Mouse (Mus musculus) kidney, postnatal 0 days (tissue): ENCODE results near the gene Spata5. TPM values are rescaled to one million over a fixed set of nuclear protein-coding genes. Genes with fewer than 3 reads are reported as not detected.
"Not testable (repeated sequence)": the region's sequence is repeated elsewhere in the genome, so short reads cannot be mapped to it uniquely, and the experiment has no call there.

ENCODE experiments used
- ATAC-seq: fragments of 200-750 bp; cut with Nextera tagmentation; replicated peaks from 2 replicates; pipeline ENCODE4 v1.8.0; 2017; ENCODE audit warnings: low read depth, moderate number of reproducible peaks, moderate TSS enrichment, moderate library complexity; ENCODE audit not compliant: low FRiP score
- DNase-seq: peaks from one replicate; pipeline ENCODE4 v3.0.0-alpha.2; 2016; ENCODE audit warnings: low spot score
- H3K27ac ChIP-seq: fragments of 300-500 bp; sonication (generic); 2 replicates; pipeline ENCODE4 v1.5.1; 2014; ENCODE audit warnings: mild to moderate bottlenecking
- H3K27me3 ChIP-seq: fragments of 300-500 bp; sonication (generic); 2 replicates; pipeline ENCODE4 v1.6.1; 2014; ENCODE audit warnings: low read length, mixed read lengths; ENCODE audit not compliant: insufficient read depth
- H3K36me3 ChIP-seq: fragments of 300-500 bp; sonication (generic); 2 replicates; pipeline ENCODE4 v1.6.1; 2014; ENCODE audit warnings: low read length, mixed read lengths; ENCODE audit not compliant: insufficient read depth
- H3K4me1 ChIP-seq: fragments of 300-500 bp; sonication (generic); replicated peaks from 2 replicates; pipeline ENCODE4 v1.6.1; 2014; ENCODE audit warnings: antibody characterized with exemption, low read length, mixed read lengths; ENCODE audit not compliant: insufficient read depth
- H3K4me2 ChIP-seq: fragments of 300-500 bp; sonication (generic); 2 replicates; pipeline ENCODE4 v1.6.1; 2014; ENCODE audit warnings: mild to moderate bottlenecking, low read length, moderate library complexity, mixed read lengths
- H3K4me3 ChIP-seq: fragments of 300-500 bp; sonication (generic); replicated peaks from 2 replicates; pipeline ENCODE4 v1.5.1; 2014; ENCODE audit warnings: low read depth, low read length
- H3K9ac ChIP-seq: fragments of 300-500 bp; sonication (generic); 2 replicates; pipeline ENCODE4 v1.6.1; 2014; ENCODE audit warnings: low read depth, low read length
- H3K9me3 ChIP-seq: fragments of 300-500 bp; sonication (generic); replicated peaks from 2 replicates; pipeline ENCODE4 v1.6.1; 2016; ENCODE audit warnings: low read length, inconsistent platforms, mixed read lengths
- CTCF ChIP-seq: IDR thresholded peaks from 2 replicates; pipeline ENCODE4 v1.5.1; 2016; ENCODE audit warnings: antibody characterized with exemption, low read depth, mild to moderate bottlenecking, moderate library complexity
- WGBS: fragments of 180-500 bp; shearing (Covaris S2); extraction: QIAGEN DNeasy Blood & Tissue Kit; methylation state at CpG from one replicate; pipeline ENCODE4 v1.1.7; 2014; 5-methylcytosine and 5-hydroxymethylcytosine counted together
- polyA plus RNA-seq: library from polyadenylated mRNA; unstranded; fragments of >200 nt; fragmentation: Nextera tagmentation; extraction: Ambion mirVana; gene quantifications from 2 replicates; pipeline ENCODE4 v1.2.1, GENCODE M21; 2015

Gene Spata5
- polyA plus RNA-seq, 1 experiment from 2014 or later: 44.8 TPM

GRCm38 (mm10) chr3:37515485-37515884 lies 95.8 kb downstream of the Spata5 start:
- 20% methylated on average over 2 of the region's 2 CpGs for WGBS
- TF ChIP-seq CTCF: peak; percentile 75
- Histone ChIP-seq H3K9ac (no peak overlapping the region), H3K4me1 (no peaks in the 10 kb centered on the region), H3K4me2 (no peak overlapping the region), H3K27me3 (no peaks in the 10 kb centered on the region), H3K27ac (no peak overlapping the region), H3K4me3 (no peak overlapping the region), H3K9me3 (no peaks in the 10 kb centered on the region), H3K36me3 (no peaks in the 10 kb centered on the region)
- DNase-seq (peak; percentile 64), ATAC-seq (peak; percentile 46; the same call in 1 of the 2 replicates)

GRCm38 (mm10) chr3:37516379-37516778 lies 96.7 kb downstream of the Spata5 start:
- Histone ChIP-seq H3K9me3 (no peaks in the 10 kb centered on the region), H3K27ac (no peak overlapping the region), H3K36me3 (no peaks in the 10 kb centered on the region), H3K9ac (no peak overlapping the region), H3K4me1 (no peaks in the 10 kb centered on the region), H3K4me3 (no peak overlapping the region), H3K27me3 (no peaks in the 10 kb centered on the region), H3K4me2 (no peak overlapping the region)
- ATAC-seq (no peak), DNase-seq (no peak)
- TF ChIP-seq CTCF: no peak
- 95% methylated on average over 2 of the region's 2 CpGs for WGBS

- no peak for TF ChIP-seq CTCF
- Histone ChIP-seq H3K4me2 (no peak overlapping the region), H3K27me3 (no peaks in the 10 kb centered on the region), H3K27ac (no peak overlapping the region), H3K4me3 (no peak overlapping the region), H3K9ac (no peak overlapping the region), H3K4me1 (no peaks in the 10 kb centered on the region), H3K36me3 (no peaks in the 10 kb centered on the region), H3K9me3 (no peaks in the 10 kb centered on the region)
- DNase-seq (no peak), ATAC-seq (no peak)
Measured at GRCm38 (mm10) chr3:37518611-37519010, 98.9 kb downstream of the Spata5 start.

GRCm38 (mm10) chr3:37520334-37521023 lies 100.8 kb downstream of the Spata5 start:
- H3K36me3 ChIP-seq: no peaks in the 10 kb centered on the region
- no peaks in the 10 kb centered on the region for H3K4me1 ChIP-seq
- DNase-seq (no peak), ATAC-seq (no peak)
- no peaks in the 10 kb centered on the region for H3K27me3 ChIP-seq
- no peak overlapping the region for H3K4me3 ChIP-seq
- no peak overlapping the region for H3K4me2 ChIP-seq
- H3K9ac ChIP-seq: no peak overlapping the region
- H3K27ac ChIP-seq: no peak overlapping the region
- no peaks in the 10 kb centered on the region for H3K9me3 ChIP-seq
- 66% methylated on average over 3 of the region's 3 CpGs for WGBS
- TF ChIP-seq CTCF: no peak

GRCm38 (mm10) chr3:37532079-37532478 lies 112.4 kb downstream of the Spata5 start:
- no peak for ATAC-seq
- H3K36me3 ChIP-seq: no peaks in the 10 kb centered on the region
- H3K4me3 ChIP-seq: no peak overlapping the region
- no peaks in the 10 kb centered on the region for H3K27me3 ChIP-seq
- no peak overlapping the region for H3K9ac ChIP-seq
- no peaks in the 10 kb centered on the region; the same call in 1 of the 2 replicates for H3K9me3 ChIP-seq
- DNase-seq: no peak
- H3K4me1 ChIP-seq: no peaks in the 10 kb centered on the region
- no peak overlapping the region for H3K4me2 ChIP-seq
- TF ChIP-seq CTCF: no peak
- no peak overlapping the region for H3K27ac ChIP-seq

- not testable (repeated sequence) for DNase-seq, H3K4me2 ChIP-seq, H3K36me3 ChIP-seq, H3K4me3 ChIP-seq, H3K4me1 ChIP-seq, ATAC-seq, H3K9ac ChIP-seq, H3K27ac ChIP-seq, H3K27me3 ChIP-seq, H3K9me3 ChIP-seq
- WGBS: 89% methylated on average over 2 of the region's 2 CpGs
Measured at GRCm38 (mm10) chr3:37540701-37541100, 121.0 kb downstream of the Spata5 start.

- Histone ChIP-seq H3K27me3 (no peaks in the 10 kb centered on the region), H3K4me3 (no peak overlapping the region), H3K4me2 (no peak overlapping the region), H3K4me1 (no peaks in the 10 kb centered on the region), H3K36me3 (no peaks in the 10 kb centered on the region), H3K9me3 (no peaks in the 10 kb centered on the region), H3K27ac (no peak overlapping the region), H3K9ac (no peak overlapping the region)
- ATAC-seq (no peak), DNase-seq (no peak)
- 92% methylated on average over 4 of the region's 4 CpGs for WGBS
- no peak for TF ChIP-seq CTCF
Measured at GRCm38 (mm10) chr3:37546351-37546750, 126.7 kb downstream of the Spata5 start.
